Mouse (Mus musculus) ovary, postnatal 36 days (tissue): Measurements from ENCODE around the gene Akr1c14.
"Not testable (repeated sequence)": the region's sequence is repeated elsewhere in the genome, so short reads cannot be mapped to it uniquely, and the experiment has no call there.

Experiments
- DNase-seq: peaks from one replicate; pipeline ENCODE4 v3.0.0; 2022; ENCODE audit warnings: low spot score, mixed read lengths

Gene Akr1c14

DNA sequence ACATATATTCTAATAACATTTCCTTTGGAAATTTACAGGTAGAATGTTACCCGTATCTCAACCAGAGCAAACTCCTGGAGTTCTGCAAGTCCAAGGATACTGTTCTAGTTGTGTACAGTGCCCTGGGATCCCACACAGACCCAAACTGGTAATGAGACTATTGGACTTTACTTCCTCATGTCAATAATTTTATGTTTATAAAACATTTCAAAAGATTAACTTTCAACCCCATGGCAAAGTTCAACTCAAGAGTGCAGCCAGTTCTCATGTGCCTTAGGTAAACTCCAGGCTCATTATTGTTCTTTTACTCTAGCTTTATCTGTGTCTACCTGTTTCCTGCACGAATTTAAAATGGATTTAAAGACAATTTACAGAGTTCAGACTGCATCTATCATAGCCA is at the start of gene Akr1c14:
TSS of gene Akr1c14 (plus strand) at position 293 of the 400 bp plus-strand sequence.
- no peak for DNase-seq

DNA sequence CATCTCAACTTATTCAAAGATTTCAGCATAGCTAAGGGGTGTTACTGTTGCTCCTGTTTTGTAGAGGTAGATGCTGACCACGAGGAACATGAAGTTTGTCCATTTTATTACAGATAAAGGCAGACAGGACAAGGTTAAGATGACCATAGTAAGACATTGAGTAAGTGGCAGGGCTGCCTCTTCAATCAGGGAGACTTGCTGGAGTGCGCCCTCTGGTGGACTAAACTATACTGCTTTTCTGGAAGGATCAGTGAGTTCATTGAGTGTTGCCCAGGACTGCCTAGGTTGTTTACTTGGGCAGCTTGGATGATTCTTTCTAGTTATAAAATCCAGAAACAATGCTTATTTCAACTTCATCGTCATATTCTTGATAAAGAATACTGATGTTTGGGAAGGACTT is 47.1 kb upstream of the Akr1c14 start:
- DNase-seq: peak; percentile 51

DNA sequence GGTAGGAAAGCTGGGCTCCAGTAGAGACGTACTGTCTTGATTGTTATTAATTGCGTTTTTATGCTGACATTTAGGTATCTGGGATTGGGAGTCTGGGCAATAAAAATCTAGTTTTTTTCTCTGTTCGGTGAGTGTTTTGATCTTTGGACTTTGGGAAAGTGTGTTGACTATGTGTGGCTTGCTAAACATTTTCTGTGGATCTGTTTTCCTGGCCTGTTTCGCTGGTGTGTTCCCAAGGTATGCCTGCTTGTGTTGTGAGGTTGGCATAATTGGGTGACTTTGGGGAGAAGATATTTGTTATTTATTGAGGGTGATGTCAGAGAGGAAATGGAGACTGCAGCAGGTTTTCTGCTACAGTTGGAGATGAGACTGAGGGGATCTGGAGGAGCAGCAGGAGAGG is 38.0 kb upstream of the Akr1c14 start:
- DNase-seq: no peak

DNA sequence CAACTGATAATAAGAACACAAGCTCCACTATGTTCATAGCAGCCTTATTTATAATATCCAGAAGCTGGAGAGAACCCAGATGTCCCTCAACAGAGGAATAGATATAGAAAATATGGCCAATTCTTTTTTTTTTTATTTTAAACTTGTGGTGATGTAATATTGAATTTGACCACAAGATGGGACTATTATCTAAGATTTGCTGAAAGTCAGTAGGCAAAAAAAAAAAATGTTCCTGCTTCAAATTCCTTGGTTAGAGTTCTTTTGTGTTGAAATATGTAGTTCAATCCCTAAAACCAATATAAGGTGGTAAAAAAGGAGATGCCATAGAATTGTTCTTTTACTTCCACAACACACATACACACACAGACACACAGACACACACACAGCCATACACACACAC is 35.0 kb upstream of the Akr1c14 start:
- no peak for DNase-seq

- DNase-seq: no peak
These were observed 18.9 kb upstream of the Akr1c14 start for GRCm38 (mm10) chr13:4029897-4030296.

DNA sequence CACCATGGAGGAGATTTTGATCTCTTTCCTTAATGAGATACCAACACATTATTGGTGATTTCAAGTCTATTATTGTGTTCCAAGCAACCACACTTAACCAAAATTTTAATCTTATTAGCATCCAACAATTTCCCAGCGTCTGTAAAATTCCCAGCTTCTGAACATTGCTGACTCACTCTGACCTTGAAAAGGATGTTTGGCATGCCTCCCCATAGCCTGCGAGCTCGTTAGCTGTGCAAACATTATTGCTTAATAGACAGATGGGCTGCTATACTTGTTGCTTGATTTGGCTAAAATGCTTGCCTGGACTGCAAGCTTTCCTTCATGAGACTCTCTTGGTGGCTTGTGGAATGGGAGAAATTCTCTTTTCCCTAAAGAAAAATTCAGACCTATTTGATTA is 16.3 kb upstream of the Akr1c14 start:
- DNase-seq: peak; percentile 49

GRCm38 (mm10) chr13:4035052-4035451 is 13.8 kb upstream of the Akr1c14 start:
- DNase-seq: no peak

DNA sequence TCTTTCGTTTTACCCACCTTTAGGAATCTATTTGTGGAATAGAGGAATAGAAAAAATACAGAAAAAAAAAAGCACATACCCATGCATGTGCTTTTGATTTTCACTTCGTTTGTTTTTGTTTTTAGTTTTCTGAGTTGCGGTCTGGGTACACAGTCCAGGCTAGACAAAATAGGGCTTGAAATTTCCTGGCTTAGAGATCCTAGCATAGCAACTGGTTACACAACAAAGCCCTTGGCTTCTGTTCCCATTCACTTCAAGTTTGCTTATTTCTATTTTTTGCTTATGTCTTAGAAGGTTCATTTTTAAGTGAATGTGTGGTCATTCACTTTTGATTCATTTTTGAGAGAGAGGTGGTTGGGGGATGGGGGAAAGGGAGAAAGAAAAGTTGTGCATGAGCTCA is 2.7 kb upstream of the Akr1c14 start:
- no peak for DNase-seq

DNA sequence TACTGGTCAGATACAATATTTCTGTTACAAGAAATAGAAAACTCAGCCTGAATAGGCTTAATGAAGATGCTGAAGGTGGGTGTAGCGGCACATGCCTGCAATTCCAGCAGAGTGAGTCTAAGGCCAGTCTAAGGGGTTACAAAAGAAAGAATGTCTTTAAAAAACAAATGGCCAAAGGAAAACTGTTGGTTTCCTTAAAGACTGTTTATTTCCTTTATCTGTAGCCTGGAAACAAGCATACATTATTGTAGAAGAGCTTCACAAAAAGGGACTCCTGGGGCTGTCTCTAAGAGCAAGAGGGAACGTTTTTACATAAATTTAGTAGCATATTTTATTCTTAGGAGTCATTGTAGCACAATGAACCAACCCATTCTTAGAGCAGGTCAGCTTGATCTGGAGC is 2.0 kb upstream of the Akr1c14 start:
- DNase-seq: no peak

DNA sequence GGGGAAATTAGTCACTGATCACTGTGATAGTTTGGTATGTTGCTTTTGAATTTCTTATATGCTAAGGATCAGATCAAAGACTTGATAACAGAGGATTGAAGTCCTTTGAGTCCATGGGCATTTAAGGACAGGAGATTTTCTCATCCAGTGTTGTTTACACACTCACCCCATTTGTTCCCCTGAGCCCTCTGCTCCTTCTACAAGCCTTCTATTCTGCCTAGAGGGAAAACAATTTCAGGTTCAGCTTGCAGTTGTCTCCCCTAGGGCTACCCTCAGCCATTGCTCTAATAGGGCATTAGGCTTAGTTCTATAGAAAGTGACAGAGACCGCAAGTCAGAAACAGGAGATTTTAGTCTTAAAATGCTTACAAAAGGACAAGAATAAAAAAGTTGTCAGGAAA is 585 bp upstream of the Akr1c14 start:
- no peak for DNase-seq

DNA sequence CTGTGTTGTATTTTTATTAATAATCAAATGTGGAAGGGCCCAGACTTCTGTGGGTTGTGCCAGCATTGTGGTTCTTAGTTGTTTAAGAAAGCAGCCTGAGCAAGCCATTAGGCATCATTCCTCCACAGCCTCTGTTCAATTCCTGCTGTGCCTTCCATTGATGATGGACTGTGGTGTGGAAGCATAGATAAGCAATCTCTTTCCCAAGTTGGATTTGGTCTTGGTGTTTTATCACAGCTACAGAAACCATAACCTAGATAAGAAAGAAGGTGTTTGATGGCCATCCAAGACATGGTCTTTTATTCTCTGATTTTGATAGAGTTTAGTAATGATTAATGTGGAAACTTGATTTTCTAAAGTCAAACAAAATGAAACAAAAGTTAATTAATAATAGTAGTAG is 844 bp downstream of the Akr1c14 start:
- DNase-seq: no peak

- DNase-seq: no peak
These were observed 6.6 kb downstream of the Akr1c14 start for GRCm38 (mm10) chr13:4055450-4055849.

GRCm38 (mm10) chr13:4056211-4056610 is 7.4 kb downstream of the Akr1c14 start:
- DNase-seq: no peak

- DNase-seq: not testable (repeated sequence)
These were observed 9.4 kb downstream of the Akr1c14 start for GRCm38 (mm10) chr13:4058239-4058638.

- DNase-seq: no peak
These were observed 10.6 kb downstream of the Akr1c14 start for GRCm38 (mm10) chr13:4059363-4059762.

GRCm38 (mm10) chr13:4060214-4060730 is 11.5 kb downstream of the Akr1c14 start:
- no peak for DNase-seq

DNA sequence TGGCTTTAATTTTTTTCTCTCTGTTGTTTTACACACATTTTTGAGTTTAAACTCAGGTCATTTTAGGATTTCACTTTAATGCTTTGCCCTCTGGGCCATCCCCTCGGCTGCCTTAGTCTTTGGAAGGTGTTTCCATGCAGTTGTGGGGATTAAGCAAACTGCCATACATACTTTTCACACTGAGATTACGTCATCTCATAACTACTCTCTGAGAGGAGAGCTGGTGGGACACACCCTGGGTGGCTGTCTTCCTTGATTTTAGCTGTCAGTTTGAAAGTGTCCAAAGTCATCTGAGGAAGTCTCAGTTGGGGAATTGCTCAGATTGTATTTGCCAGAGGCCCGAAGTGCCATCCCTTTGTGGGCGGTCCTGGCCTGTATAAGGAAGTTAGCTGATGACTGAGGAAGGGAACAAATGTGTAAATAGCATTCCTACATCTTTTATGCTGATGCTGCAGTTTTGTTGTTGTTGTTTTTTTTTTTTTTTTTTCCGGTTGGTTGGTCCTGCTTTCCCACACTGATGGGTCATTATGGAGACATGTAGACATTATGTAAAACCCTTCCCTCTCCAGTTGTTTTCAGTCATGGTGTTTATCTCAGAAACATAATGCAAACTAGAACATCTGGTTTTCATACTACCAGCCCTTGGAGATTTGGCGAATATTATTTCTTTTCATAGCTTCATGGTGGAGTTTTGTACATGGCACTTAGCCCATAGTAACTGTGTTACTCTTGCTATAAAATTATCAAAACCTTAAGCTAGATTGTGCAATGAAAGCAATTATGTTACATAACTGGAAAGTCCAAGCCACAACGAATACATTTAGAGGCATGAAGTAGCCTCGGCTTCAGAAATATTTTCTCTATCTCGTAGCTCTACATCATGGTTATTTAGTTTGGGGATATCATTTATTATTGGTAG is 28.0 kb downstream of the Akr1c14 start:
- no peak for DNase-seq

DNA sequence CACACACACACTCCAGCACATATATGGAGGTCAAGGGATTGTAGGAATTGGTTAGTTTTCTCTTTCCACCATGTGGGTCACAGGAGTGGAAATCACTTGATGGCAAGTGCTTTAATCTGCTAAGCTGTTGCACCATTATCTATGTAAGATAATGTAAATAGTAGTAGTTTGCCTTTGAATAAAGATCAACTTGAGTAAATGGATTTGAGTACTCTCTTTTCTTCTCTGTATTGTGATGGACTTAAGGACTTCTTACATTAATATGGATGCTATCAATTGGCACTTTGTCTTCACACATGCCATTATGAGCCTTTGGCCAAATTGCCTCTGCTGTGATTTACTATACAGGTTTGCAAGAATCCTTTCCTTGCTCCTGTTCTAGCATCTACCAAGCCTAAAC is 31.1 kb downstream of the Akr1c14 start:
- DNase-seq: no peak

- no peak for DNase-seq
These were observed 52.9 kb downstream of the Akr1c14 start for GRCm38 (mm10) chr13:4101691-4102090.

GRCm38 (mm10) chr13:4102721-4103120 is 53.9 kb downstream of the Akr1c14 start:
- DNase-seq: no peak

- DNase-seq: peak; percentile 57
These were observed 61.7 kb downstream of the Akr1c14 start for GRCm38 (mm10) chr13:4110281-4111188.

DNA sequence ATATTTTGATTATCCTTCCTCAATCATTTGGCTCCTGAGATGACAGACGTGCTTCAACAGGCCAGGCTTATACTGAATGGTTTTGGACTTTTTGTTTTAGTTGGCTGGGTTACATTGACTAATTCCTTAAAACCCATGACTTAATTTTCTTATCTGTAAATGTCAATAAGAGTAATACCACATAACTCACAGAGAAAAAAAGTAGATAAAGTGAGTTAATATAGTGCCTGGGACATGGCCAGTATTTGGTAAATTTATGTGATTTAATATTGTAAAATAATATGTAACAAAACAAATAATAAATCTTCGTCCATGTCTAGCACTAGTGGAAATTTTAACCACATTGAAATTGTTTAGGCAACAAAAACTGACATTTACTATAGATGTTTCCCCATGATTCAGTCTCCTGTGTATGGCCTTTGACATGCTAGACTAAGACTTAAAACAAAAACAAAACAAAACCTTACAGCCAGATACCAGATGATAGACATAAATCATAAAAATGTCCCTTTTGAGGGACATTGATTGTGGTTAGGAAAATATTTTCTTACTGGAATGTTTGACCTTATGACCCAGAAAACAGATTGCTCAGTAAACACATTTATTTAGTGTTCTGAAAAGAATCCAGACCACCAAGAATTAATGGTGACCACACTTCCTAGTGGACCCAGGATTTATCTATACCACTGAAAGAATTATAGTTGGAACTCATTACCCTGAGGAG is 70.5 kb downstream of the Akr1c14 start:
- no peak for DNase-seq
